Comparison of ENCODE assay signal across 8 mouse cellular contexts in genomic region chr16:20716841-20717180, GRCm38 (mm10). TPM values are rescaled to one million over a fixed set of nuclear protein-coding genes. Genes with fewer than 3 reads are reported as not detected.
DNase-seq lines count a peak whose midpoint lies in the region; ATAC-seq and TF ChIP-seq lines count a peak whose summit lies in the region.

No protein-coding gene starts in this region.

- peak overlapping the region; percentile 61 for H3K4me3 ChIP-seq in left cerebral cortex, adult 2 months
- H3K4me3 ChIP-seq in embryonic facial prominence, embryonic 13.5 days = peak overlapping the region; percentile 70
- peak overlapping the region; percentile 74 for H3K4me3 ChIP-seq in intestine, embryonic 16.5 days (ENCODE audit: low read length)
- peak overlapping the region; percentile 61 for H3K4me3 ChIP-seq in myocyte

- H3ac ChIP-seq in myocyte (ENCODE audit: control insufficient read depth, insufficient read length) = peak overlapping the region; percentile 3

- H3K4me2 ChIP-seq in embryonic facial prominence, embryonic 13.5 days = peak overlapping the region; percentile 90
- peak overlapping the region; percentile 91 for H3K4me2 ChIP-seq in intestine, embryonic 16.5 days (ENCODE audit: low read depth, low read length)
- peak overlapping the region; percentile 98 for H3K4me2 ChIP-seq in myocyte (ENCODE audit: low read depth)

- H3K27me3 ChIP-seq in embryonic facial prominence, embryonic 13.5 days = no peaks in the 10 kb centered on the region
- no peaks in the 10 kb centered on the region for H3K27me3 ChIP-seq in intestine, embryonic 16.5 days (replicated peaks; ENCODE audit: control insufficient read depth, insufficient read depth, low read length)
- no peaks in the 10 kb centered on the region for H3K27me3 ChIP-seq in myocyte (ENCODE audit: control insufficient read depth, insufficient read depth, insufficient read length)

- no peak for TF ChIP-seq POLR2A in myocyte (IDR thresholded peaks at IDR 0.05; ENCODE audit: insufficient read length, low read depth)

- no peaks in the 10 kb centered on the region for H3K9me3 ChIP-seq in embryonic facial prominence, embryonic 13.5 days
- H3K9me3 ChIP-seq in intestine, embryonic 16.5 days (ENCODE audit: control insufficient read depth, low read length) = no peaks in the 10 kb centered on the region

- peak in 1 of 2 experiments; percentile 36 for DNase-seq in left cerebral cortex, adult 2 months (ENCODE audit: extremely low spot score in 1 of 2, low spot score in 2 of 2)
- DNase-seq in left cerebral cortex, postnatal 25 days (ENCODE audit: low spot score in 2 of 2) = no peak
- no peak for DNase-seq in right cerebral cortex, postnatal 25 days
- DNase-seq in urinary bladder, postnatal 10 days (ENCODE audit: low spot score) = no peak
- no peak for DNase-seq in embryo, embryonic 10.5 days (ENCODE audit: low spot score)

- no peak for ATAC-seq in embryonic facial prominence, embryonic 13.5 days (ENCODE audit: insufficient number of reproducible peaks, insufficient read depth, low FRiP score, low TSS enrichment, low read depth)
- no peak for ATAC-seq in intestine, embryonic 16.5 days

- peak overlapping the region; percentile 88 for H3K9ac ChIP-seq in embryonic facial prominence, embryonic 13.5 days
- peak overlapping the region; percentile 84 for H3K9ac ChIP-seq in intestine, embryonic 16.5 days (ENCODE audit: low read depth, low read length)

- no peak for TF ChIP-seq CTCF in left cerebral cortex, adult 2 months (IDR thresholded peaks at IDR 0.05)

- peaks cover 34% of the 10 kb centered on the region for H3K4me1 ChIP-seq in embryonic facial prominence, embryonic 13.5 days
- peaks cover 20% of the 10 kb centered on the region for H3K4me1 ChIP-seq in intestine, embryonic 16.5 days (ENCODE audit: control insufficient read depth, insufficient read depth, low read length)

- peak overlapping the region; percentile 95 for H3K27ac ChIP-seq in left cerebral cortex, adult 2 months
- peak overlapping the region; percentile 98 for H3K27ac ChIP-seq in embryonic facial prominence, embryonic 13.5 days
- H3K27ac ChIP-seq in intestine, embryonic 16.5 days (ENCODE audit: low read length) = peak overlapping the region; percentile 99

- peaks cover 3% of the 10 kb centered on the region for H3K79me2 ChIP-seq in myocyte (ENCODE audit: control insufficient read depth, insufficient read depth)

- WGBS in embryonic facial prominence, embryonic 13.5 days = under 1% methylated on average over 8 of the region's 8 CpGs
- WGBS in intestine, embryonic 16.5 days = 1% methylated on average over 8 of the region's 8 CpGs

- intact Hi-C loops in left cerebral cortex, adult 2 months (cut with DNase I) = loop anchor here (1.0 to 5.0 kb wide), 5 partner anchors 16 to 475 kb away; partner anchors contain the start of gene Chrd
- intact Hi-C loops in left cerebral cortex, postnatal 25 days (cut with DNase I) = loop anchor here (1.0 to 5.0 kb wide), 7 partner anchors 16 to 475 kb away; partner anchors contain the start of gene Chrd

- H3K36me3 ChIP-seq in embryonic facial prominence, embryonic 13.5 days = peaks cover 38% of the 10 kb centered on the region
- H3K36me3 ChIP-seq in intestine, embryonic 16.5 days (ENCODE audit: control insufficient read depth, insufficient read depth, low read length) = peaks cover 9% of the 10 kb centered on the region
- H3K36me3 ChIP-seq in myocyte (ENCODE audit: control insufficient read depth, insufficient read depth) = peaks cover 16% of the 10 kb centered on the region

TF ChIP-seq in myocyte, 11 proteins besides CTCF, POLR2A, EP300 and RAD21:
- TF ChIP-seq E2F4 (IDR thresholded peaks at IDR 0.05; ENCODE audit: insufficient read depth) (no peak), MYOD1 (IDR thresholded peaks at IDR 0.05; ENCODE audit: control insufficient read depth in 1 of 3, insufficient read length in 2 of 3, low read depth in 2 of 3) (no peak), TCF12 (IDR thresholded peaks at IDR 0.05; ENCODE audit: insufficient read depth, poor library complexity, severe bottlenecking) (no peak), TCF3 (IDR thresholded peaks at IDR 0.05; ENCODE audit: insufficient read length, low read depth) (no peak), MYOG (IDR thresholded peaks at IDR 0.05; ENCODE audit: control insufficient read depth in 1 of 3, insufficient read depth in 1 of 3, insufficient read length in 2 of 3, low read depth in 2 of 3) (no peak), POLR2AphosphoS2 (IDR thresholded peaks at IDR 0.05; ENCODE audit: insufficient read length, low read depth) (no peak), CEBPB (IDR thresholded peaks at IDR 0.05; ENCODE audit: insufficient read depth, poor library complexity, severe bottlenecking) (no peak)

RNA-seq across cellular contexts. Expression of gene Polr2h, which starts 0.7 kb away (rescaled TPM):
- total RNA-seq in left cerebral cortex, adult 2 months (2021) = 10 to 100 TPM; 22.5 to 28.6 TPM
- 10 to 100 TPM; 23.0 to 23.6 TPM for total RNA-seq in left cerebral cortex, postnatal 25 days (2021)
- 110 and 112 TPM in 2 replicates for polyA plus RNA-seq in embryonic facial prominence, embryonic 13.5 days (2015; fragmentation: Nextera tagmentation; extraction: Ambion mirVana)
- 84.5 and 95.5 TPM in 2 replicates for polyA plus RNA-seq in intestine, embryonic 16.5 days (2015; fragmentation: Nextera tagmentation; extraction: Ambion mirVana)
- polyA plus RNA-seq in myocyte (2012; fragmentation: generic; extraction: Trizol) = 60.5 TPM

RNA-seq across cellular contexts. Expression of gene Clcn2, which starts 0.7 kb away (rescaled TPM):
- 10 to 100 TPM; 74.8 to 79.3 TPM for total RNA-seq in left cerebral cortex, adult 2 months (2021)
- 10 to 100 TPM; 58.7 to 60.9 TPM for total RNA-seq in left cerebral cortex, postnatal 25 days (2021)
- 15.7 and 18.9 TPM in 2 replicates for polyA plus RNA-seq in embryonic facial prominence, embryonic 13.5 days (2015; fragmentation: Nextera tagmentation; extraction: Ambion mirVana)
- polyA plus RNA-seq in intestine, embryonic 16.5 days (2015; fragmentation: Nextera tagmentation; extraction: Ambion mirVana) = 12.0 and 13.1 TPM in 2 replicates
- 4.4 TPM for polyA plus RNA-seq in myocyte (2012; fragmentation: generic; extraction: Trizol)

RNA-seq across cellular contexts. Expression of gene Chrd, which starts 16.1 kb away (rescaled TPM):
- 10 to 100 TPM; 50.5 to 56.3 TPM for total RNA-seq in left cerebral cortex, adult 2 months (2021)
- total RNA-seq in left cerebral cortex, postnatal 25 days (2021) = 10 to 100 TPM; 31.1 to 40.6 TPM
- 3.4 and 4.5 TPM in 2 replicates for polyA plus RNA-seq in embryonic facial prominence, embryonic 13.5 days (2015; fragmentation: Nextera tagmentation; extraction: Ambion mirVana)
- 3.0 and 3.1 TPM in 2 replicates for polyA plus RNA-seq in intestine, embryonic 16.5 days (2015; fragmentation: Nextera tagmentation; extraction: Ambion mirVana)
- polyA plus RNA-seq in myocyte (2012; fragmentation: generic; extraction: Trizol) = 14.0 TPM

RNA-seq across cellular contexts. Expression of gene Thpo, which starts 17.5 kb away (rescaled TPM):
- 1 to 10 TPM; 7.5 to 8.7 TPM for total RNA-seq in left cerebral cortex, adult 2 months (2021)
- 1 to 10 TPM; 4.6 to 4.7 TPM for total RNA-seq in left cerebral cortex, postnatal 25 days (2021)
- 1.00 and 1.2 TPM in 2 replicates for polyA plus RNA-seq in embryonic facial prominence, embryonic 13.5 days (2015; fragmentation: Nextera tagmentation; extraction: Ambion mirVana)
- polyA plus RNA-seq in intestine, embryonic 16.5 days (2015; fragmentation: Nextera tagmentation; extraction: Ambion mirVana) = 2.6 and 2.9 TPM in 2 replicates
- 1.4 TPM for polyA plus RNA-seq in myocyte (2012; fragmentation: generic; extraction: Trizol)

RNA-seq across cellular contexts. Expression of gene Fam131a, which starts 23.8 kb away (rescaled TPM):
- total RNA-seq in left cerebral cortex, adult 2 months (2021) = 100 to 1,000 TPM; 320 to 343 TPM
- 100 to 1,000 TPM; 319 to 375 TPM for total RNA-seq in left cerebral cortex, postnatal 25 days (2021)
- polyA plus RNA-seq in embryonic facial prominence, embryonic 13.5 days (2015; fragmentation: Nextera tagmentation; extraction: Ambion mirVana) = 7.0 and 7.2 TPM in 2 replicates
- polyA plus RNA-seq in intestine, embryonic 16.5 days (2015; fragmentation: Nextera tagmentation; extraction: Ambion mirVana) = 6.2 and 6.8 TPM in 2 replicates
- polyA plus RNA-seq in myocyte (2012; fragmentation: generic; extraction: Trizol) = 0.62 TPM
